ENCODE assay signal across 22 mouse cellular contexts in genomic region chr2:36172574-36172973, GRCm38 (mm10). TPM values are rescaled to one million over a fixed set of nuclear protein-coding genes. Genes with fewer than 3 reads are reported as not detected.
DNase-seq lines count a peak whose midpoint lies in the region; ATAC-seq and TF ChIP-seq lines count a peak whose summit lies in the region.
"Had no signal": no experiment of that assay in that cellular context is flagged by ENCODE, and none has a peak within 500 bp of the region (broad histone marks: within the 10 kb centered on the region; RNA-seq: fewer than 3 reads in every experiment).

No protein-coding gene starts in this region.

- ATAC-seq in heart, embryonic 11.5 days (replicated peaks; ENCODE audit: insufficient number of reproducible peaks, low FRiP score, low TSS enrichment) = no peak
- ATAC-seq in liver, embryonic 13.5 days (ENCODE audit: low read depth) = no peak
- peak; percentile 53 for ATAC-seq in lung, postnatal 0 days
- ATAC-seq: CD4-positive, CD25-positive, alpha-beta regulatory T cell, adult 4 months; forebrain, postnatal 0 days; hindbrain, embryonic 16.5 days; intestine, embryonic 15.5 days; liver, postnatal 0 days; midbrain, embryonic 16.5 days had no signal

- TF ChIP-seq CTCF in lung, postnatal 0 days (IDR thresholded peaks at IDR 0.05) = no peak

- TF ChIP-seq EP300 in lung, postnatal 0 days (IDR thresholded peaks at IDR 0.05) = no peak; the same call in 1 of the 2 replicates

- no peaks in the 10 kb centered on the region for H3K27me3 ChIP-seq in heart, embryonic 11.5 days (ENCODE audit: control insufficient read depth, insufficient read depth, low read length)
- H3K27me3 ChIP-seq in liver, embryonic 13.5 days = no peaks in the 10 kb centered on the region
- no peaks in the 10 kb centered on the region for H3K27me3 ChIP-seq in lung, postnatal 0 days (replicated peaks; ENCODE audit: insufficient read depth, low read length)
- H3K27me3 ChIP-seq in limb, embryonic 10.5 days (ENCODE audit: low read depth, poor library complexity, severe bottlenecking) = no peaks in the 10 kb centered on the region
- H3K27me3 ChIP-seq: intestine, embryonic 15.5 days; limb, embryonic 12.5 days; neural tube, embryonic 13.5 days had no signal

- peak; percentile 94 for DNase-seq in heart, adult 11 months
- DNase-seq in liver, embryonic 13.5 days = no peak
- no peak for DNase-seq in liver
- DNase-seq in lung, postnatal 0 days (ENCODE audit: low spot score) = no peak
- DNase-seq in lung, adult 18-20 months = no peak
- DNase-seq in limb, embryonic 10.5 days (ENCODE audit: low spot score) = no peak
- DNase-seq: adrenal gland, postnatal 14 days; cerebellum, adult 9-10 months; forebrain, postnatal 0 days; gastrocnemius, postnatal 25 days; liver, postnatal 0 days; right cerebral cortex, postnatal 25 days; spleen, adult 18-20 months had no signal

- no peaks in the 10 kb centered on the region for H3K4me1 ChIP-seq in heart, embryonic 11.5 days (ENCODE audit: control insufficient read depth, insufficient read depth, low read length)
- peaks cover under 1% of the 10 kb centered on the region; the same call in 1 of the 2 replicates for H3K4me1 ChIP-seq in liver, embryonic 13.5 days (replicated peaks)
- peaks cover 4% of the 10 kb centered on the region; the same call in 1 of the 2 replicates for H3K4me1 ChIP-seq in lung, postnatal 0 days (ENCODE audit: insufficient read depth, low read depth, low read length)
- H3K4me1 ChIP-seq in limb, embryonic 10.5 days = no peaks in the 10 kb centered on the region
- H3K4me1 ChIP-seq: intestine, embryonic 15.5 days had no signal

- WGBS in heart, embryonic 11.5 days (ENCODE audit: insufficient replicate concordance) = 85% methylated on average over 3 of the region's 3 CpGs
- 80% methylated on average over 3 of the region's 3 CpGs for WGBS in liver, embryonic 13.5 days (ENCODE audit: insufficient replicate concordance)
- 41% methylated on average over 3 of the region's 3 CpGs for WGBS in lung, postnatal 0 days
- 81% methylated on average over 3 of the region's 3 CpGs for WGBS in limb, embryonic 10.5 days

- no peaks in the 10 kb centered on the region for H3K9me3 ChIP-seq in heart, embryonic 11.5 days (replicated peaks; ENCODE audit: control insufficient read depth, low read length)
- H3K9me3 ChIP-seq in liver, embryonic 13.5 days (replicated peaks) = no peaks in the 10 kb centered on the region
- H3K9me3 ChIP-seq in lung, postnatal 0 days (ENCODE audit: low read length) = no peaks in the 10 kb centered on the region
- H3K9me3 ChIP-seq in limb, embryonic 10.5 days (replicated peaks) = no peaks in the 10 kb centered on the region
- H3K9me3 ChIP-seq: intestine, embryonic 15.5 days; limb, embryonic 12.5 days; neural tube, embryonic 13.5 days had no signal

- no peaks in the 10 kb centered on the region for H3K36me3 ChIP-seq in heart, embryonic 11.5 days (ENCODE audit: control insufficient read depth, insufficient read depth, low read length)
- H3K36me3 ChIP-seq in liver, embryonic 13.5 days = peaks cover 17% of the 10 kb centered on the region
- H3K36me3 ChIP-seq in lung, postnatal 0 days (ENCODE audit: insufficient read depth, low read length) = no peaks in the 10 kb centered on the region
- H3K36me3 ChIP-seq in limb, embryonic 10.5 days = peaks cover 9% of the 10 kb centered on the region
- H3K36me3 ChIP-seq: intestine, embryonic 15.5 days had no signal

- no peak overlapping the region for H3K27ac ChIP-seq in heart, embryonic 11.5 days (ENCODE audit: low read depth, low read length)
- H3K27ac ChIP-seq in liver, embryonic 13.5 days = peak overlapping the region; percentile 3; the same call in 1 of the 2 replicates
- H3K27ac ChIP-seq in lung, postnatal 0 days (ENCODE audit: low read length) = no peak overlapping the region
- no peak overlapping the region for H3K27ac ChIP-seq in limb, embryonic 10.5 days
- H3K27ac ChIP-seq: intestine, embryonic 15.5 days; layer of hippocampus, adult 2 months had no signal

- H3K4me2 ChIP-seq in heart, embryonic 11.5 days = no peak overlapping the region
- no peak overlapping the region for H3K4me2 ChIP-seq in liver, embryonic 13.5 days
- no peak overlapping the region for H3K4me2 ChIP-seq in lung, postnatal 0 days (replicated peaks; ENCODE audit: low read depth, low read length)
- H3K4me2 ChIP-seq: intestine, embryonic 15.5 days; limb, embryonic 12.5 days; neural tube, embryonic 13.5 days had no signal

- H3K9ac ChIP-seq in heart, embryonic 11.5 days (ENCODE audit: low read depth, low read length) = no peak overlapping the region
- H3K9ac ChIP-seq in liver, embryonic 13.5 days = no peak overlapping the region
- no peak overlapping the region for H3K9ac ChIP-seq in lung, postnatal 0 days (replicated peaks; ENCODE audit: low read depth)
- H3K9ac ChIP-seq: forebrain, postnatal 0 days; intestine, embryonic 15.5 days; limb, embryonic 12.5 days; liver, postnatal 0 days; neural tube, embryonic 13.5 days had no signal

- H3K4me3 ChIP-seq in heart, embryonic 11.5 days (ENCODE audit: low read depth, low read length) = no peak overlapping the region
- H3K4me3 ChIP-seq in liver, embryonic 13.5 days (replicated peaks) = no peak overlapping the region
- no peak overlapping the region for H3K4me3 ChIP-seq in lung, postnatal 0 days (ENCODE audit: low read depth, low read length)
- no peak overlapping the region for H3K4me3 ChIP-seq in limb, embryonic 10.5 days
- H3K4me3 ChIP-seq: intestine, embryonic 15.5 days; layer of hippocampus, adult 2 months; limb, embryonic 12.5 days; myocyte; neural tube, embryonic 13.5 days had no signal

RNA-seq across cellular contexts. Expression of gene Rbm18, which starts 36.0 kb away (rescaled TPM):
- 53.7 and 62.8 TPM in 2 replicates for polyA plus RNA-seq in heart, embryonic 11.5 days (2014; fragmentation: Nextera tagmentation; extraction: Ambion mirVana)
- 23.6 and 27.2 TPM in 2 replicates for polyA plus RNA-seq in liver, embryonic 13.5 days (2015; fragmentation: Nextera tagmentation; extraction: Ambion mirVana)
- 60.5 and 64.2 TPM in 2 replicates for polyA plus RNA-seq in lung, postnatal 0 days (2015; fragmentation: Nextera tagmentation; extraction: Ambion mirVana)
- 74.4 and 85.3 TPM in 2 replicates for polyA plus RNA-seq in limb, embryonic 10.5 days (2016; fragmentation: Nextera tagmentation; extraction: Ambion mirVana)

RNA-seq across cellular contexts. Expression of gene Mrrf, which starts 36.4 kb away (rescaled TPM):
- polyA plus RNA-seq in heart, embryonic 11.5 days (2014; fragmentation: Nextera tagmentation; extraction: Ambion mirVana) = 35.3 and 37.2 TPM in 2 replicates
- polyA plus RNA-seq in liver, embryonic 13.5 days (2015; fragmentation: Nextera tagmentation; extraction: Ambion mirVana) = 21.5 and 22.8 TPM in 2 replicates
- polyA plus RNA-seq in lung, postnatal 0 days (2015; fragmentation: Nextera tagmentation; extraction: Ambion mirVana) = 24.2 and 27.2 TPM in 2 replicates
- 23.0 and 27.1 TPM in 2 replicates for polyA plus RNA-seq in limb, embryonic 10.5 days (2016; fragmentation: Nextera tagmentation; extraction: Ambion mirVana)

RNA-seq across cellular contexts. Expression of gene Ptgs1, which starts 57.7 kb away (rescaled TPM):
- 19.4 TPM in 2 replicates for polyA plus RNA-seq in heart, embryonic 11.5 days (2014; fragmentation: Nextera tagmentation; extraction: Ambion mirVana)
- polyA plus RNA-seq in liver, embryonic 13.5 days (2015; fragmentation: Nextera tagmentation; extraction: Ambion mirVana) = 18.6 and 20.5 TPM in 2 replicates
- 111 and 116 TPM in 2 replicates for polyA plus RNA-seq in lung, postnatal 0 days (2015; fragmentation: Nextera tagmentation; extraction: Ambion mirVana)
- 2.9 and 3.3 TPM in 2 replicates for polyA plus RNA-seq in limb, embryonic 10.5 days (2016; fragmentation: Nextera tagmentation; extraction: Ambion mirVana)
